Mouse (Mus musculus): ENCODE measurements around the gene Pcyt2. TPM values are rescaled to one million over a fixed set of nuclear protein-coding genes. Genes with fewer than 3 reads are reported as not detected.
A peak's percentile ranks its signal among the peaks of the same experiment; 100 is the strongest.

The Pcyt2 gene
- polyA plus RNA-seq, 2 experiments, result 101 to 247 TPM

DNA sequence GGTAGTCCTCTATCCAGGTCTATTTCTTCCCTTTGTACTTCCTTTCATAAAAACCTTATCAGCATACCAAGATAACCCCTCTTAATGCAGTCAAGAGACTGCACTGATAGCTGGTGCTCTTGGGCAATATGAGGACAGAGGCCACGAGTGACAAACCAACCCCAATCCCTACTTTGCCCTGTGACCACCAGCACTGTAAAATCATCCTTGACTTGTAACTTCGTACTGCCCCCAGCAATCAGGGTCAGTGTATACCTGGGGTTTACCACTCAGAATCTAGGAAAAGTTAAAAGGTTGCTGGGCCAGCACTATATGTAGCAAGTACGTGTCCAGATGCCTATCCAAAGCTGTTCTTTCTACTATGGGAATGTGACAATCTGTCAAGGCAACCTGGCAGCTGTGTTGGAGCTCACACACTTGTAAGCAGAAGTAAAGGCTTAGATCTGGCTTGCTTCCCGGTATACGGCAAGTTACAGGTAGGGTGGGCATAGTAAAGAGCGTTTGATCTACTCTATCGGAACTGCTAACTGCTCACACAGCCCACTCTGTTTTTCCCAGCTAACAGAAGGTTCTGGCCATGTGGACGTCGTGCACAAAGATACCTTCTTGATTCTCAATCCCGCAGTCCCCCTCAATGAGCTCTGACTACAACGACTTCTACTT lies 45.9 kb downstream of the Pcyt2 start:
- no peak for ATAC-seq (ENCODE audit: low FRiP score, low read depth)
- peaks cover 21% of the 10 kb centered on the region for H3K4me1 ChIP-seq (ENCODE audit: control insufficient read depth, insufficient read depth, low read length)
- H3K36me3 ChIP-seq (ENCODE audit: control insufficient read depth, insufficient read depth, low read length), result peaks cover 45% of the 10 kb centered on the region
- DNase-seq (ENCODE audit: low spot score), result no peak
- H3K4me3 ChIP-seq (replicated peaks; ENCODE audit: low read length), result peak overlapping the region; percentile 94
- peak overlapping the region; percentile 76 for H3K4me2 ChIP-seq (replicated peaks; ENCODE audit: low read depth, low read length, severe bottlenecking)
- no peaks in the 10 kb centered on the region for H3K27me3 ChIP-seq (ENCODE audit: control insufficient read depth, insufficient read depth, low read length)
- peak overlapping the region; percentile 82; the same call in 1 of the 2 replicates for H3K27ac ChIP-seq (replicated peaks; ENCODE audit: low read depth, low read length)
- WGBS, result 10% methylated on average over 11 of the region's 11 CpGs
- H3K9ac ChIP-seq (ENCODE audit: low read depth, low read length, severe bottlenecking), result peak overlapping the region; percentile 96
- TF ChIP-seq POLR2A (IDR thresholded peaks at IDR 0.05; ENCODE audit: borderline replicate concordance, extremely low read depth, insufficient read depth, insufficient read length), result no peak
- no peaks in the 10 kb centered on the region for H3K9me3 ChIP-seq (ENCODE audit: control insufficient read depth, low read length)

DNA sequence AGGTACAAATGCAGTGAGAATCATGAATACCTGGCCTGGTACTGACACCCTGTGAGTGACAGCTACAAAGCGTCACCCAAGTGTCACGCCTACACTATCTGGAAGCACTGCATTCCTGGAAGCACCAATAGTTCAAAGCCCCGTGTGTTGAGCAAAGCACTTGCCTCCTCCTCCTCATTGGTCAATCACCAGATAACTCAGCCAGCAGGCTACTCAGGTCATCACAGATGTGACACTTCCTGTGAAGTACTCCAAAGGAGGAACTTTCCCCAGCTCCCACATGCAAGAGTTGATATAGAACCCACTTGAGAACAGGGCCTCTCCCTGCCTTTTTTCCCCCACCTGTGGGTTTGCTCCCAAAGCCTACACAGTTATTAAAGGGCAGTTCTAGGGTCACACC lies 46.6 kb downstream of the Pcyt2 start:
- no peaks in the 10 kb centered on the region for H3K9me3 ChIP-seq (ENCODE audit: control insufficient read depth, low read length)
- H3K4me3 ChIP-seq (replicated peaks; ENCODE audit: low read length), result peak overlapping the region; percentile 94
- H3K27ac ChIP-seq (replicated peaks; ENCODE audit: low read depth, low read length), result no peak overlapping the region
- H3K9ac ChIP-seq (ENCODE audit: low read depth, low read length, severe bottlenecking), result peak overlapping the region; percentile 96
- ATAC-seq (ENCODE audit: low FRiP score, low read depth) (no peak), DNase-seq (ENCODE audit: low spot score) (no peak)
- no peak for TF ChIP-seq POLR2A (IDR thresholded peaks at IDR 0.05; ENCODE audit: borderline replicate concordance, extremely low read depth, insufficient read depth, insufficient read length)
- WGBS, result 73% methylated on average over 3 of the region's 3 CpGs
- H3K36me3 ChIP-seq (ENCODE audit: control insufficient read depth, insufficient read depth, low read length), result peaks cover 53% of the 10 kb centered on the region
- H3K27me3 ChIP-seq (ENCODE audit: control insufficient read depth, insufficient read depth, low read length), result no peaks in the 10 kb centered on the region
- peak overlapping the region; percentile 76 for H3K4me2 ChIP-seq (replicated peaks; ENCODE audit: low read depth, low read length, severe bottlenecking)
- peaks cover 21% of the 10 kb centered on the region for H3K4me1 ChIP-seq (ENCODE audit: control insufficient read depth, insufficient read depth, low read length)

DNA sequence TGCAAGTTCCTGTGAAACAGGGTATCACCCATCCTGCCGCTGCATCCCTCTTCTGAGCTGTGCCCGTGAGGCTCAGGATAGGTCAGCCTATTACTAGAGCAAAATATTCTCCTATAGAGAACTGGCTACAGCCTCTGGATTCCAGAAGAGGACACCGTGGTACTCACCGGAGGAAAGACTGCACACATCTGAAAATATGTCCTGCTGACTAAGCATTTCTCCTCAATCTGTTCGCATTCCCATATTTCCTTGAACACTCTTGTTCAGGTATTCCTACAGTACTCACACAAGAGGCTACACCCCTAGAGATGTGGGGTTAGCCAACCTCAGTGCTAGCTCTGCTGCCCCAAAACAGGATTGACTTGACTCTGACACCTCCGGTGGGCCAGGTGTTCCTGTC lies 49.4 kb downstream of the Pcyt2 start:
- ATAC-seq (ENCODE audit: low FRiP score, low read depth) (no peak), DNase-seq (ENCODE audit: low spot score) (no peak)
- WGBS, result 93% methylated on average over 6 of the region's 6 CpGs
- no peak overlapping the region for H3K27ac ChIP-seq (replicated peaks; ENCODE audit: low read depth, low read length)
- no peak overlapping the region for H3K9ac ChIP-seq (ENCODE audit: low read depth, low read length, severe bottlenecking)
- H3K27me3 ChIP-seq (ENCODE audit: control insufficient read depth, insufficient read depth, low read length), result no peaks in the 10 kb centered on the region
- H3K9me3 ChIP-seq (ENCODE audit: control insufficient read depth, low read length), result no peaks in the 10 kb centered on the region
- peaks cover 16% of the 10 kb centered on the region for H3K4me1 ChIP-seq (ENCODE audit: control insufficient read depth, insufficient read depth, low read length)
- peaks cover 80% of the 10 kb centered on the region for H3K36me3 ChIP-seq (ENCODE audit: control insufficient read depth, insufficient read depth, low read length)
- no peak overlapping the region for H3K4me2 ChIP-seq (replicated peaks; ENCODE audit: low read depth, low read length, severe bottlenecking)
- no peak overlapping the region for H3K4me3 ChIP-seq (replicated peaks; ENCODE audit: low read length)
- no peak for TF ChIP-seq POLR2A (IDR thresholded peaks at IDR 0.05; ENCODE audit: borderline replicate concordance, extremely low read depth, insufficient read depth, insufficient read length)

DNA sequence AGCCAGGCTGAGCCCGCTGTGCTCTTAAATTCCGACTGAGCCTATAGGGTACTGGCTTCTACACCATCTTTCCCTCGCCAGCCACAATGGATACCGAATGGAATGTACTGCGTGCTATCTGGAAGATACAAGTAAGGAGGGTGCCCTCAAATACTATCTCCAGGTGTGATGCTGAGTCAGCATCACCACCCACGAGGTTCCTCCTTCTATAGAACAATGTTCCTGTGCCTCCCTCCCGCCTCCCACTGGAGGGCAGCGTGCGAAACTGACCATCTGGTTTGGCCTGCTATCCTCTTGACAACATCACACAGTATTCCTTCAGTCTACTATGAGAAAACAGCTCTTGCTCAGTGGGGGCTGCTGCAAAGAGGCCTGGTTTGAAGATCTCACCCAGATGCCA lies 52.6 kb downstream of the Pcyt2 start:
- Histone ChIP-seq H3K36me3 (ENCODE audit: control insufficient read depth, insufficient read depth, low read length) (peaks cover 96% of the 10 kb centered on the region), H3K9ac (ENCODE audit: low read depth, low read length, severe bottlenecking) (no peak overlapping the region), H3K9me3 (ENCODE audit: control insufficient read depth, low read length) (no peaks in the 10 kb centered on the region), H3K4me2 (replicated peaks; ENCODE audit: low read depth, low read length, severe bottlenecking) (no peak overlapping the region), H3K4me3 (replicated peaks; ENCODE audit: low read length) (no peak overlapping the region), H3K4me1 (ENCODE audit: control insufficient read depth, insufficient read depth, low read length) (0 out of 2 replicates have a peak, but pooled peaks cover 2% of the 10 kb centered on the region), H3K27ac (replicated peaks; ENCODE audit: low read depth, low read length) (no peak overlapping the region), H3K27me3 (ENCODE audit: control insufficient read depth, insufficient read depth, low read length) (no peaks in the 10 kb centered on the region)
- DNase-seq (ENCODE audit: low spot score), result no peak
- 86% methylated on average over 9 of the region's 9 CpGs for WGBS
- no peak for ATAC-seq (ENCODE audit: low FRiP score, low read depth)
- TF ChIP-seq POLR2A (IDR thresholded peaks at IDR 0.05; ENCODE audit: borderline replicate concordance, extremely low read depth, insufficient read depth, insufficient read length), result no peak

DNA sequence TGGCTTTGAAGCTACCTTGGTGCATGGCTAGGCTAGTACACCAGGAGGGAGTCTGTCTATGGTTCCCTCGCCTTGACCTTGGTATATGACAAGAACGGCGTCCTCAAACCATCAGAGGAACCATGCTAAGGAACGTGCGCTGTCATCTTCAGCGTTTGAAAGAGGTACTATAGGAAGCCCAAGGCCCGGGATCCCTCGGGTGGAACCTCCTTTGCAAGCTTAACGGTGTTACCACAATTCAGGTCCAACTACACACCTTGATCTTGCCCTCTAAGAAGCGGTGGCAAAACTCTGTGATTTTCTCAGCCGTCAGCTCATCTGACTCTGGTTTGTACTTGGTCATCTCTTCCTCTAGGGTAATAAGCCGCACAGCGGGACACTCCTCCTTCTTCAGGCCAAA lies 54.8 kb downstream of the Pcyt2 start:
- TF ChIP-seq POLR2A (IDR thresholded peaks at IDR 0.05; ENCODE audit: borderline replicate concordance, extremely low read depth, insufficient read depth, insufficient read length), result no peak
- Histone ChIP-seq H3K4me2 (replicated peaks; ENCODE audit: low read depth, low read length, severe bottlenecking) (no peak overlapping the region), H3K27ac (replicated peaks; ENCODE audit: low read depth, low read length) (no peak overlapping the region), H3K4me1 (ENCODE audit: control insufficient read depth, insufficient read depth, low read length) (no peaks in the 10 kb centered on the region), H3K36me3 (ENCODE audit: control insufficient read depth, insufficient read depth, low read length) (peaks cover 92% of the 10 kb centered on the region), H3K9me3 (ENCODE audit: control insufficient read depth, low read length) (no peaks in the 10 kb centered on the region), H3K9ac (ENCODE audit: low read depth, low read length, severe bottlenecking) (no peak overlapping the region), H3K4me3 (replicated peaks; ENCODE audit: low read length) (no peak overlapping the region), H3K27me3 (ENCODE audit: control insufficient read depth, insufficient read depth, low read length) (no peaks in the 10 kb centered on the region)
- no peak for DNase-seq (ENCODE audit: low spot score)
- ATAC-seq (ENCODE audit: low FRiP score, low read depth), result no peak
- WGBS, result 97% methylated on average over 13 of the region's 13 CpGs

All from limb, embryonic 14.5 days (tissue).